ENCODE assay signal across 23 mouse cellular contexts in the genomic region with DNA sequence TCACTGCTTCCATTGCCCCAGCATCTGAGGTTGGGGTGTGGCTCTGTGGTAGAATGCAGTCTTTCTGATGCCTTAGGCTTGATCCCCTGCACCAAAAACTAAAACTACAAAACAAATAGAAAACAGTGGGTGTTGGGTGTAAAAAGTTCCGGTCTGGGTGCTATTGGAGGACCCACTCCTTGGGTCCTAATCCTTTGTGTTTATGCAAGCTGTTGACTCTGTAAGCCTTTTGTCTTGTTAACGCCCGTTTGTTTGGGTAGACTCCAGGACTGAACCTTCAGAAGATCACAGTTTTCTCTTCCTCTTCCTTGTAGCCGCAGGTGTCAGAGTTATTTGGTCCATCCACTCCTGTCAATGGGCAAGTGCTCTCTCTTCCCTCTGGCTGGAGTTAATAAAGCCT. TPM values are rescaled to one million over a fixed set of nuclear protein-coding genes. Genes with fewer than 3 reads are reported as not detected.
DNase-seq lines count a peak whose midpoint lies in the region; ATAC-seq and TF ChIP-seq lines count a peak whose summit lies in the region.
"Had no signal": no experiment of that assay in that cellular context is flagged by ENCODE, and none has a peak within 500 bp of the region (broad histone marks: within the 10 kb centered on the region; RNA-seq: fewer than 3 reads in every experiment).

No protein-coding gene starts in this region.

- H3K4me1 ChIP-seq in liver, postnatal 0 days (ENCODE audit: insufficient read depth): peaks cover 40% of the 10 kb centered on the region
- H3K4me1 ChIP-seq in liver, embryonic 12.5 days: peaks cover 29% of the 10 kb centered on the region
- H3K4me1 ChIP-seq: forebrain, embryonic 15.5 days had no signal

- no peak overlapping the region for H3K9ac ChIP-seq in liver, postnatal 0 days (replicated peaks)
- H3K9ac ChIP-seq in liver, embryonic 12.5 days: no peak overlapping the region
- H3K9ac ChIP-seq: embryonic facial prominence, embryonic 12.5 days; forebrain, embryonic 15.5 days; hindbrain, embryonic 13.5 days had no signal

- no peak for TF ChIP-seq EP300 in liver, postnatal 0 days (IDR thresholded peaks at IDR 0.05; ENCODE audit: low read depth)

- DNase-seq in liver, postnatal 0 days: no peak
- DNase-seq in ES-CJ7 (ENCODE audit: low read depth, low spot score) (peak; percentile 88), ZHBTc4 (ENCODE audit: low read depth, low spot score) (peak; percentile 92)
- DNase-seq in ovary, adult 18-20 months (ENCODE audit: low spot score): no peak
- DNase-seq: adrenal gland, postnatal 10 days; cerebellum, adult 11 months; cerebellum, adult 8-10 months; cerebellum, postnatal 14 days; embryo, embryonic 11 days; gastrocnemius, postnatal 25 days; heart, postnatal 10 days; heart, postnatal 4 days; kidney, adult 11 months had no signal

- H3K27ac ChIP-seq in liver, postnatal 0 days (ENCODE audit: low read depth): 0 out of 2 replicates have a peak overlapping the region, but pooled peaks have one; percentile 12
- no peak overlapping the region for H3K27ac ChIP-seq in liver, embryonic 12.5 days
- H3K27ac ChIP-seq: embryonic facial prominence, embryonic 12.5 days; forebrain, embryonic 15.5 days; hindbrain, embryonic 13.5 days; hindbrain, postnatal 0 days had no signal

- TF ChIP-seq CTCF in liver, postnatal 0 days (IDR thresholded peaks at IDR 0.05; ENCODE audit: low read depth): no peak

- H3K4me3 ChIP-seq in liver, postnatal 0 days (ENCODE audit: low read depth, low read length): no peak overlapping the region
- no peak overlapping the region for H3K4me3 ChIP-seq in liver, embryonic 12.5 days
- H3K4me3 ChIP-seq: embryonic facial prominence, embryonic 12.5 days; forebrain, embryonic 15.5 days; hindbrain, embryonic 13.5 days had no signal

- H3K4me2 ChIP-seq in liver, postnatal 0 days (ENCODE audit: low read depth, low read length): no peak overlapping the region
- no peak overlapping the region for H3K4me2 ChIP-seq in liver, embryonic 12.5 days
- H3K4me2 ChIP-seq: embryonic facial prominence, embryonic 12.5 days; forebrain, embryonic 15.5 days; hindbrain, embryonic 13.5 days had no signal

- WGBS in liver, postnatal 0 days (ENCODE audit: insufficient replicate concordance): 67% methylated on average over 4 of the region's 4 CpGs
- 70% methylated on average over 4 of the region's 4 CpGs for WGBS in liver, embryonic 12.5 days (ENCODE audit: insufficient replicate concordance)

- no peaks in the 10 kb centered on the region for H3K27me3 ChIP-seq in liver, postnatal 0 days (ENCODE audit: insufficient read depth, low read length)
- no peaks in the 10 kb centered on the region for H3K27me3 ChIP-seq in liver, embryonic 12.5 days (replicated peaks)
- H3K27me3 ChIP-seq: embryonic facial prominence, embryonic 12.5 days; forebrain, embryonic 15.5 days; hindbrain, embryonic 13.5 days had no signal

- H3K9me3 ChIP-seq in liver, postnatal 0 days (ENCODE audit: low read length): no peaks in the 10 kb centered on the region
- no peaks in the 10 kb centered on the region for H3K9me3 ChIP-seq in liver, embryonic 12.5 days (replicated peaks)
- H3K9me3 ChIP-seq: embryonic facial prominence, embryonic 12.5 days; forebrain, embryonic 15.5 days; G1E; hindbrain, embryonic 13.5 days had no signal

- H3K36me3 ChIP-seq in liver, postnatal 0 days (replicated peaks; ENCODE audit: insufficient read depth, low read length): no peaks in the 10 kb centered on the region
- no peaks in the 10 kb centered on the region for H3K36me3 ChIP-seq in liver, embryonic 12.5 days
- H3K36me3 ChIP-seq: embryonic facial prominence, embryonic 12.5 days; forebrain, embryonic 15.5 days; G1E; hindbrain, embryonic 13.5 days had no signal

- ATAC-seq in liver, postnatal 0 days: no peak
- ATAC-seq in liver, embryonic 12.5 days: no peak
- no peak for ATAC-seq in activated CD4-positive, CD25-positive, alpha-beta regulatory T cell, adult 4 months
- ATAC-seq: forebrain, embryonic 15.5 days; hindbrain, postnatal 0 days had no signal

RNA-seq across cellular contexts. Expression of a gene that starts 27.0 kb away (rescaled TPM):
- 0.12 and 0.23 TPM in 2 replicates for polyA plus RNA-seq in liver, postnatal 0 days (2015; fragmentation: Nextera tagmentation; extraction: Ambion mirVana)
- 0.13 TPM in 1 of 2 replicates, not detected in the other for polyA plus RNA-seq in liver, embryonic 12.5 days (2016; fragmentation: Nextera tagmentation; extraction: Ambion mirVana)
- polyA plus RNA-seq in activated CD4-positive, CD25-positive, alpha-beta regulatory T cell, adult 4 months (2017; shearing (Covaris generic)): 1 to 10 TPM; 4.9 to 6.2 TPM
- polyA plus RNA-seq: brain, embryonic 14.5 days; embryonic facial prominence, embryonic 12.5 days; forebrain, embryonic 11.5 days; forebrain, embryonic 15.5 days; G1E; heart, embryonic 14.5 days; hindbrain, embryonic 13.5 days; hindbrain, postnatal 0 days had no signal

RNA-seq across cellular contexts. Expression of a gene that starts 30.2 kb away (rescaled TPM):
- polyA plus RNA-seq in liver, postnatal 0 days (2015; fragmentation: Nextera tagmentation; extraction: Ambion mirVana): 22.0 and 24.5 TPM in 2 replicates
- 7.3 and 7.5 TPM in 2 replicates for polyA plus RNA-seq in liver, embryonic 12.5 days (2016; fragmentation: Nextera tagmentation; extraction: Ambion mirVana)
- polyA plus RNA-seq in activated CD4-positive, CD25-positive, alpha-beta regulatory T cell, adult 4 months (2017; shearing (Covaris generic)): 100 to 1,000 TPM; 236 to 307 TPM

RNA-seq across cellular contexts. Expression of a gene that starts 59.0 kb away (rescaled TPM):
- 1.1 and 1.5 TPM in 2 replicates for polyA plus RNA-seq in liver, postnatal 0 days (2015; fragmentation: Nextera tagmentation; extraction: Ambion mirVana)
- 0.30 and 0.83 TPM in 2 replicates for polyA plus RNA-seq in liver, embryonic 12.5 days (2016; fragmentation: Nextera tagmentation; extraction: Ambion mirVana)
- polyA plus RNA-seq in activated CD4-positive, CD25-positive, alpha-beta regulatory T cell, adult 4 months (2017; shearing (Covaris generic)): 10 to 100 TPM; 24.2 to 36.5 TPM
- polyA plus RNA-seq: forebrain, embryonic 11.5 days; forebrain, embryonic 15.5 days; G1E had no signal

Comparison
In these comparisons a context has a peak if more than half of its experiments do, and no peak if none do; other contexts are left out.
1. DNase-seq: peak in ES-CJ7 (single experiment) and ZHBTc4 (single experiment); none in liver, postnatal 0 days (single experiment) and ovary, adult 18-20 months (single experiment).
2. RNA of a gene that starts 59.0 kb away (polyA plus RNA-seq): 24.2 to 36.5 TPM in activated CD4-positive, CD25-positive, alpha-beta regulatory T cell, adult 4 months; 1.1 to 1.5 TPM in liver, postnatal 0 days and 0.30 to 0.83 TPM in liver, embryonic 12.5 days; every median in the first group is over 10 times any median in the second.